16 mouse cellular contexts compared by ENCODE assay signal in genomic region chr2:118035333-118035732, GRCm38 (mm10).
"Had no signal": no experiment of that assay in that cellular context is flagged by ENCODE, and none has a peak within 500 bp of the region (broad histone marks: within the 10 kb centered on the region; RNA-seq: fewer than 3 reads in every experiment).

No protein-coding gene starts in this region.

- DNase-seq: kidney, adult 2 months; kidney, postnatal 25 days; layer of hippocampus, postnatal 36 days; liver, postnatal 0 days; lung, embryonic 14.5 days; midbrain, embryonic 14.5 days; thymus, adult 18-20 months; thymus, postnatal 36 days had no signal

- H3K36me3 ChIP-seq: limb, embryonic 12.5 days; limb, embryonic 15.5 days had no signal

- H3K4me3 ChIP-seq: left cerebral cortex, adult 2 months; limb, embryonic 12.5 days; limb, embryonic 15.5 days had no signal

- H3K9me3 ChIP-seq: limb, embryonic 12.5 days; limb, embryonic 15.5 days had no signal

- ATAC-seq: liver, postnatal 0 days; lung, postnatal 0 days had no signal

- H3K4me1 ChIP-seq: limb, embryonic 12.5 days had no signal

- H3K27me3 ChIP-seq: limb, embryonic 12.5 days; limb, embryonic 15.5 days had no signal

- H3K27ac ChIP-seq: kidney, postnatal 0 days; left cerebral cortex, adult 2 months; limb, embryonic 12.5 days; limb, embryonic 15.5 days; liver, embryonic 14.5 days had no signal

- H3K4me2 ChIP-seq: limb, embryonic 12.5 days; limb, embryonic 15.5 days; liver, embryonic 11.5 days; lung, embryonic 14.5 days; midbrain, embryonic 11.5 days had no signal

- H3K9ac ChIP-seq: limb, embryonic 12.5 days; limb, embryonic 15.5 days; liver, embryonic 14.5 days; liver, postnatal 0 days; lung, embryonic 14.5 days had no signal
